Mouse (Mus musculus) MEL (cell line): ENCODE measurements around the gene Pou6f1. TPM values are rescaled to one million over a fixed set of nuclear protein-coding genes. Genes with fewer than 3 reads are reported as not detected.
A peak's percentile ranks its signal among the peaks of the same experiment; 100 is the strongest.

Source experiments
- DNase-seq: peaks from one replicate; pipeline ENCODE4 v3.0.0; 2011; ENCODE audit warnings: low read depth, low spot score
- H3K27ac ChIP-seq: 2 replicates; pipeline ENCODE4 v1.5.1; 2012; ENCODE audit warnings: low read depth, mild to moderate bottlenecking, control low read depth, low read length, moderate library complexity; ENCODE audit not compliant: control insufficient read depth
- H3K27me3 ChIP-seq, 2 experiments: fragments of 150-350 bp in 1 of 2; sonication (generic) in 1 of 2; 2 replicates each; pipeline ENCODE4 v1.6.1; 2012; ENCODE audit warnings: low read length in 2 of 2, mild to moderate bottlenecking in 2 of 2, improper control_type of control experiment in 1 of 2, moderate library complexity in 1 of 2; ENCODE audit not compliant: insufficient read depth in 2 of 2, control insufficient read depth in 1 of 2
- H3K36me3 ChIP-seq, 2 experiments: 2 replicates each; pipeline ENCODE4 v1.6.1; 2012 to 2014; ENCODE audit warnings: low read length in 2 of 2, improper control_type of control experiment in 1 of 2, inconsistent platforms in 1 of 2, mild to moderate bottlenecking in 1 of 2; ENCODE audit not compliant: insufficient read depth in 2 of 2, control insufficient read depth in 1 of 2
- H3K4me1 ChIP-seq, 2 experiments: fragments of 150-350 bp in 1 of 2; sonication (generic) in 1 of 2; 2 replicates each; pipeline ENCODE4 v1.6.1; 2012; ENCODE audit warnings: low read length in 2 of 2, improper control_type of control experiment in 1 of 2, mild to moderate bottlenecking in 1 of 2; ENCODE audit not compliant: insufficient read depth in 2 of 2, control insufficient read depth in 1 of 2
- H3K4me3 ChIP-seq, 2 experiments: fragments of 150-350 bp in 1 of 2; sonication (generic) in 1 of 2; 2 replicates each; pipeline ENCODE4 v1.5.1; 2012; ENCODE audit warnings: low read depth in 2 of 2, low read length in 2 of 2, mild to moderate bottlenecking in 2 of 2, moderate library complexity in 2 of 2, control low read depth in 1 of 2, improper control_type of control experiment in 1 of 2; ENCODE audit not compliant: control insufficient read depth in 1 of 2, insufficient read depth in 1 of 2
- H3K79me2 ChIP-seq: 2 replicates; pipeline ENCODE4 v1.6.1; 2012; ENCODE audit warnings: mild to moderate bottlenecking, low read length, moderate library complexity; ENCODE audit not compliant: control insufficient read depth, poor library complexity, insufficient read depth
- H3K9ac ChIP-seq: 2 replicates; pipeline ENCODE4 v1.6.1; 2012; ENCODE audit warnings: low read depth, mild to moderate bottlenecking, control low read depth, low read length, moderate library complexity; ENCODE audit not compliant: control insufficient read depth, poor library complexity, severe bottlenecking
- H3K9me3 ChIP-seq: fragments of 150-350 bp; sonication (generic); replicated peaks from 2 replicates; pipeline ENCODE4 v1.6.1; 2012; ENCODE audit warnings: mild to moderate bottlenecking, low read length, improper control_type of control experiment, moderate library complexity; ENCODE audit not compliant: insufficient read depth
- BHLHE40 ChIP-seq: IDR thresholded peaks from 2 replicates; pipeline ENCODE4 v1.6.1; 2012; ENCODE audit warnings: low read depth, mild to moderate bottlenecking, inconsistent platforms, low read length, improper control_type of control experiment, borderline replicate concordance
- CHD2 ChIP-seq: IDR thresholded peaks from 2 replicates; pipeline ENCODE4 v1.6.1; 2011; ENCODE audit warnings: low read length, improper control_type of control experiment
- CTCF ChIP-seq, 3 experiments: IDR thresholded peaks in 2 of 3; conservative IDR thresholded peaks in 1 of 3; 2 replicates each; pipeline ENCODE4 v1.5.1; 2011 to 2012; ENCODE audit warnings: low read length in 3 of 3, low read depth in 2 of 3, mild to moderate bottlenecking in 2 of 3, improper control_type of control experiment in 1 of 3, inconsistent platforms in 1 of 3, mixed read lengths in 1 of 3, moderate library complexity in 1 of 3; ENCODE audit not compliant: control insufficient read depth in 1 of 3, insufficient read depth in 1 of 3, poor library complexity in 1 of 3, severe bottlenecking in 1 of 3
- E2F4 ChIP-seq: IDR thresholded peaks from 2 replicates; pipeline ENCODE4 v1.6.1; 2011; ENCODE audit warnings: low read depth, low read length, improper control_type of control experiment, borderline replicate concordance
- ELF1 ChIP-seq: IDR thresholded peaks from 2 replicates; pipeline ENCODE4 v1.6.1; 2014; ENCODE audit warnings: low read depth, mild to moderate bottlenecking, inconsistent platforms, low read length, improper control_type of control experiment, moderate library complexity
- EP300 ChIP-seq, 2 experiments: IDR thresholded peaks; 2 replicates each; pipeline ENCODE4 v1.6.1; 2011; ENCODE audit warnings: improper control_type of control experiment in 2 of 2, low read length in 2 of 2, low read depth in 1 of 2, mild to moderate bottlenecking in 1 of 2
- ETS1 ChIP-seq: IDR thresholded peaks from 2 replicates; pipeline ENCODE4 v1.6.1; 2012; ENCODE audit warnings: low read depth, mild to moderate bottlenecking, inconsistent platforms, low read length, improper control_type of control experiment, moderate library complexity
- GABPA ChIP-seq: IDR thresholded peaks from 2 replicates; pipeline ENCODE4 v1.6.1; 2012; ENCODE audit warnings: low read depth, mild to moderate bottlenecking, inconsistent platforms, low read length, improper control_type of control experiment, moderate library complexity
- KAT2A ChIP-seq: conservative IDR thresholded peaks from 2 replicates; pipeline ENCODE4 v1.6.1; 2012; ENCODE audit warnings: low read depth, low read length, improper control_type of control experiment, inconsistent platforms
- MXI1 ChIP-seq: IDR thresholded peaks from 2 replicates; pipeline ENCODE4 v1.6.1; 2011; ENCODE audit warnings: mild to moderate bottlenecking, low read depth, low read length, improper control_type of control experiment
- MYB ChIP-seq: IDR thresholded peaks from 2 replicates; pipeline ENCODE4 v1.6.1; 2011; ENCODE audit warnings: mild to moderate bottlenecking, low read depth, low read length, improper control_type of control experiment
- MYC ChIP-seq: IDR thresholded peaks from 2 replicates; pipeline ENCODE4 v1.6.1; 2011; ENCODE audit warnings: low read depth, mild to moderate bottlenecking, low read length, improper control_type of control experiment, moderate library complexity
- NELFE ChIP-seq: IDR thresholded peaks from 2 replicates; pipeline ENCODE4 v1.6.1; 2011; ENCODE audit warnings: low read depth, low read length, improper control_type of control experiment
- POLR2AphosphoS2 ChIP-seq: IDR thresholded peaks from 2 replicates; pipeline ENCODE4 v1.6.1; 2011; ENCODE audit warnings: low read length, improper control_type of control experiment
- POLR2AphosphoS5 ChIP-seq: IDR thresholded peaks from 2 replicates; pipeline ENCODE4 v1.6.1; 2012; ENCODE audit warnings: low read depth, borderline replicate concordance, mild to moderate bottlenecking, inconsistent platforms, low read length, moderate library complexity, mixed read lengths
- RAD21 ChIP-seq: IDR thresholded peaks from 2 replicates; pipeline ENCODE4 v1.6.1; 2011; ENCODE audit warnings: mild to moderate bottlenecking, low read depth, low read length, improper control_type of control experiment
- SIN3A ChIP-seq: IDR thresholded peaks from 2 replicates; pipeline ENCODE4 v1.6.1; 2012; ENCODE audit warnings: low read length, improper control_type of control experiment, inconsistent platforms
- TBP ChIP-seq: IDR thresholded peaks from 2 replicates; pipeline ENCODE4 v1.8.0; 2011; ENCODE audit warnings: low read depth, low read length, improper control_type of control experiment
- UBTF ChIP-seq: IDR thresholded peaks from 2 replicates; pipeline ENCODE4 v1.6.1; 2012; ENCODE audit warnings: low read depth, mild to moderate bottlenecking, inconsistent platforms, low read length, improper control_type of control experiment, moderate library complexity, borderline replicate concordance; ENCODE audit not compliant: insufficient read depth
- USF1 ChIP-seq: IDR thresholded peaks from 2 replicates; pipeline ENCODE4 v1.6.1; 2014; ENCODE audit warnings: low read depth, mild to moderate bottlenecking, inconsistent platforms, low read length, improper control_type of control experiment, moderate library complexity
- ZC3H11A ChIP-seq: IDR thresholded peaks from 2 replicates; pipeline ENCODE4 v1.6.1; 2012; ENCODE audit warnings: low read depth, mild to moderate bottlenecking, inconsistent platforms, low read length, improper control_type of control experiment
- polyA plus RNA-seq, 2 experiments: library from polyadenylated mRNA; stranded (reverse) in 1 of 2; unstranded in 1 of 2; fragments of >175 nt in 1 of 2; fragments of >200 nt in 1 of 2; gene quantifications; 2 replicates each; pipeline versions ENCODE4 v1.2.1 to v1.2.4; 2012; ENCODE audit warnings: low replicate concordance in 2 of 2, low read depth in 1 of 2; ENCODE audit not compliant: insufficient read length in 2 of 2, insufficient read depth in 1 of 2, missing spikeins in 1 of 2
- total RNA-seq: library from RNA; depleted of rRNA; stranded (reverse); fragments of 300-350 nt; gene quantifications from 2 replicates; pipeline ENCODE4 v1.2.3, GENCODE M21; 2012

The Pou6f1 gene
- total and polyA plus RNA-seq, 3 experiments = 0.46 to 2.5 TPM; not detected in 1

DNA sequence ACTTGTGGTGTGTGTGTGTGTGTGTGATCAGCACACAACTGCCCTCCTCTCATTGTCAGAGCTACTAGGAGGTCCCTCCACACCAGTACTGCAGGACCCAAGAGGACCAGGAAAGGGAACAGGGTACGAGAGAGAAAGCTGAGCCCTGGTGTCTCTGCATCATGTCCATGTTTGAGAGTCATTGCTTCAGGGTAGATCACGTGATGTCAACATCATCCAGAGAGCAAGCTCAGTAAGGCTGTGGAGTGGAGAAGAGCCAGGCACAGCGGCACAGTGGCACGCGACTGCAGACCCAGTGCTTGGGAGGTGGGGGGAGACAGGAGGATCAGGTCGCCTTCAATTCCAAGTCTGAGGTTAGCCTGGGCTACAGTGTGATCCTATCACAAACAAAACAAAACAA, 23.4 kb downstream of the Pou6f1 start:
- H3K36me3 ChIP-seq = no peaks in the 10 kb centered on the region; a peak in 1 of 4 replicates
- no peak overlapping the region for H3K9ac ChIP-seq
- H3K27me3 ChIP-seq = no peaks in the 10 kb centered on the region
- H3K79me2 ChIP-seq = no peaks in the 10 kb centered on the region
- H3K4me3 ChIP-seq = no peak overlapping the region
- TF ChIP-seq ELF1 = no peak
- TF ChIP-seq E2F4 = no peak
- TF ChIP-seq USF1 = peak; percentile 69
- TF ChIP-seq, all 39 proteins: peak for 1
- no peak for DNase-seq
- no peak overlapping the region for H3K27ac ChIP-seq
- peaks cover 3 to 4% of the 10 kb centered on the region in 2 experiments; a peak in 1 of 4 replicates for H3K4me1 ChIP-seq
- H3K9me3 ChIP-seq = no peaks in the 10 kb centered on the region

DNA sequence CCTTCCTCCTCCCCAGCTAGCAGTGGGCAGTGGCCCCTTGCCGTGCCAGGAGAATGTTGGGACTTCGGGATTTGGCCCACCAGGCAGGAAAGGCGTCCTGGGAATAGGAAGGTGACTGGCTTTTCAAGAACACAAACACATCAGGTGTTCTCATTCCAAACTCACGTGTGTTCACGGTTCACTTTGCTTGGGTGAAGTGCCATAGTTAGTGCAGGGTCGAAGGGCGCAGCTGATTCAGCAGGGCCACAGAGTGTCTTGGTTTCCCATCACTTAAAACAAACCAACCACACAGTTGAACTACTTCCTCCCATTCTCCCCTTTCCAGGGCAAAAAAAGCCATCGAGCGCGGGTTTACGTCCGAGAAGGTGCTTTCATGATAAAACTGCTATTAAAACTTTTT, 24.4 kb downstream of the Pou6f1 start:
- H3K27me3 ChIP-seq = no peaks in the 10 kb centered on the region
- H3K9ac ChIP-seq = no peak overlapping the region
- H3K9me3 ChIP-seq = no peaks in the 10 kb centered on the region
- no peak overlapping the region for H3K27ac ChIP-seq
- H3K36me3 ChIP-seq = no peaks in the 10 kb centered on the region; a peak in 1 of 4 replicates
- H3K79me2 ChIP-seq = no peaks in the 10 kb centered on the region
- DNase-seq = no peak
- peaks cover 3 to 4% of the 10 kb centered on the region in 2 experiments; a peak in 1 of 4 replicates for H3K4me1 ChIP-seq
- TF ChIP-seq UBTF (no peak), POLR2AphosphoS2 (no peak), RAD21 (no peak), CHD2 (no peak), CTCF (IDR thresholded peaks at IDR 0.05 in 2 of 3, conservative IDR thresholded peaks at IDR 0.05 in 1 of 3; ENCODE audit: control insufficient read depth in 1 of 3, insufficient read depth in 1 of 3, low read depth in 2 of 3, low read length in 3 of 3, poor library complexity in 1 of 3, severe bottlenecking in 1 of 3) (no peak), ELF1 (no peak), POLR2AphosphoS5 (no peak), GABPA (no peak), MXI1 (no peak), MYB (no peak), NELFE (no peak), KAT2A (no peak), ZC3H11A (no peak), MYC (no peak), SIN3A (no peak), EP300 (IDR thresholded peaks at IDR 0.05; ENCODE audit: low read depth in 1 of 2, low read length in 2 of 2) (no peak), TBP (no peak), ETS1 (no peak), USF1 (no peak), BHLHE40 (no peak)
- H3K4me3 ChIP-seq = no peak overlapping the region
